Mouse (Mus musculus): ENCODE results near the gene Mb21d2. TPM values are rescaled to one million over a fixed set of nuclear protein-coding genes. Genes with fewer than 3 reads are reported as not detected.
A peak's percentile ranks its signal among the peaks of the same experiment; 100 is the strongest.

Mb21d2 gene
- total RNA-seq, 2 experiments from 2014 or later, result 7.4 to 11.9 TPM

DNA sequence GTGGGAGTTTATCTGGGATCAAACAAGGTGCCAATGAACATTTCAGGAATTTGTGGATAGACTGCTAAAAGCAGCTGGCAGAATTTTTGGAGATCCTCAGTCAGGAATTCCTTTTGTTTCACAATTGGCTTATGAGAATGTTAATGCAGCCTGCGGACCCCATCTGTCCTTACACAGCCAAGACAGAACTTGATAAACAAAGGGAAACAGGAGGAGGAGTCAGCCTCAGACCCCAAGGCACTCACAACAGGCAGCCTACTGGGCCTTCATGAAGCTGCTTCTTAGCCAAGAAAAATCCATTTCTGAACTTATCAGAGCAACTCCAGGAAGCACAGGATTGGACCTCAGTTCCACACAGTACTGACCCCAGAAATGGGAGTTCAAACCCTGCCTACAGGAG is 120.4 kb downstream of the Mb21d2 start:
- no peak for DNase-seq
- intact Hi-C loops (cut with DNase I), result no loop called here

DNA sequence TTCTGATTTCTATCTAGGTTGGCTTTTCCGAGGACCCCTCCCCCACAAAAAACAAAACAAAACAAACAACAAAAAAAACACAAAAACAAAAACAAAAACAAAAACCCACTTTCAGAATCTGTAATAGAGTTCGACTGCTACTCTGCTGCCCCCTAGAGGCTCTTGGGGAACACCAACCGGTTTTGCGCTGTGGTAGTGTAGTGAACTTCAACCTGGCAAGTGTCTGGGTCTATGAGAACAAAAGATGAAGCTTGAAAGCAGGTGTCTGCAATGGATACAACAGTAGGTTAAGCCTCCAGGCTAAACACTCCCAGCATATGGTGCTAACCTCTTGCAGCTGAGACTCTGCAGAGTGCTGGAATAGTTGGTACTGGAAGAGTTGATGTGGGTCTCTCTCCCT is 136.4 kb downstream of the Mb21d2 start:
- intact Hi-C loops (cut with DNase I), result loop anchor here (1.0 kb wide), 1 partner anchor 200 kb away; no protein-coding TSS in a partner anchor
- DNase-seq, result peak; percentile 29 to 59

Other genes with a start within 250 kb of the Mb21d2 start
- 10 to 100 TPM in 1 of 2 experiments, 1 to 10 TPM in 1; 9.1 to 26.9 TPM for gene Fgf12, start 176.6 kb downstream of the Mb21d2 start, total RNA-seq (2021)

Measured in heart, postnatal 10 days (tissue).